Mouse (Mus musculus) G1E (cell line): ENCODE measurements at regions not wholly inside any gene's neighbourhood (a gene's known extent, or its start where the extent isn't known, plus 50 kb on each side); places are given as distances from the start of the nearest gene placed in this dataset.

Experiments
- ATAC-seq: 2 replicates; pipeline ENCODE4 v1.8.0; 2016; ENCODE audit warnings: mild to moderate bottlenecking; ENCODE audit not compliant: insufficient number of reproducible peaks, poor library complexity, low FRiP score, severe bottlenecking; ENCODE audit errors: extremely low read depth
- DNase-seq: peaks from one replicate; pipeline ENCODE4 v3.0.0; 2012; ENCODE audit warnings: low spot score
- H3K27me3 ChIP-seq: 2 replicates; pipeline ENCODE4 v1.6.1; 2012; ENCODE audit warnings: mild to moderate bottlenecking, low read length, inconsistent platforms; ENCODE audit not compliant: insufficient read depth
- H3K36me3 ChIP-seq: replicated peaks from 2 replicates; pipeline ENCODE3; 2012; ENCODE audit warnings: mild to moderate bottlenecking, inconsistent platforms
- H3K4me1 ChIP-seq: 2 replicates; pipeline ENCODE4 v1.6.1; 2012; ENCODE audit warnings: low read depth, low read length, inconsistent platforms, mixed read lengths; ENCODE audit not compliant: insufficient read depth
- H3K4me3 ChIP-seq: 2 replicates; pipeline ENCODE4 v1.5.1; 2012; ENCODE audit warnings: low read depth, mild to moderate bottlenecking, inconsistent platforms, low read length, moderate library complexity, mixed read lengths
- H3K9me3 ChIP-seq: replicated peaks from 2 replicates; pipeline ENCODE4 v1.6.1; 2012; ENCODE audit warnings: inconsistent platforms
- CTCF ChIP-seq: IDR thresholded peaks from 2 replicates; pipeline ENCODE4 v1.5.1; 2012; ENCODE audit warnings: low read depth, low read length, inconsistent platforms, mixed read lengths
- GATA1 ChIP-seq: IDR thresholded peaks from 2 replicates; pipeline ENCODE4 v1.6.1; 2012; ENCODE audit warnings: borderline replicate concordance, low read length, inconsistent platforms, mixed read lengths
- GATA2 ChIP-seq: IDR thresholded peaks from 2 replicates; pipeline ENCODE4 v1.6.1; 2012; ENCODE audit warnings: low read depth, low read length, inconsistent platforms, borderline replicate concordance
- POLR2AphosphoS5 ChIP-seq: IDR thresholded peaks from 2 replicates; pipeline ENCODE4 v1.6.1; 2012; ENCODE audit warnings: low read depth, low read length, inconsistent platforms; ENCODE audit not compliant: insufficient replicate concordance
- TAL1 ChIP-seq: conservative IDR thresholded peaks from 2 replicates; pipeline ENCODE4 v1.6.1; 2012; ENCODE audit warnings: low read depth, low read length, inconsistent platforms, mixed read lengths

- Histone ChIP-seq H3K9me3 (peaks cover 32% of the 10 kb centered on the region), H3K4me1 (no peaks in the 10 kb centered on the region), H3K4me3 (no peak overlapping the region), H3K27me3 (no peaks in the 10 kb centered on the region), H3K36me3 (no peaks in the 10 kb centered on the region)
- TF ChIP-seq TAL1, result no peak
- no peak for TF ChIP-seq CTCF
- no peak for TF ChIP-seq GATA1
- no peak for TF ChIP-seq POLR2AphosphoS5
- no peak for TF ChIP-seq GATA2
- DNase-seq (no peak), ATAC-seq (no peak)
These were observed 197.4 kb upstream of the Tmem72 start for GRCm38 (mm10) chr6:116914073-116914472.

- ATAC-seq (no peak), DNase-seq (no peak)
- TF ChIP-seq GATA2 (no peak), TAL1 (no peak), GATA1 (no peak), CTCF (no peak), POLR2AphosphoS5 (no peak)
- Histone ChIP-seq H3K9me3 (peaks cover 25% of the 10 kb centered on the region), H3K36me3 (no peaks in the 10 kb centered on the region), H3K4me3 (no peak overlapping the region), H3K4me1 (no peaks in the 10 kb centered on the region), H3K27me3 (no peaks in the 10 kb centered on the region)
These were observed 218.3 kb upstream of the Tmem72 start for GRCm38 (mm10) chr6:116935024-116935423.

- H3K27me3 ChIP-seq, result no peaks in the 10 kb centered on the region
- no peak overlapping the region for H3K4me3 ChIP-seq
- peaks cover 49% of the 10 kb centered on the region for H3K9me3 ChIP-seq
- TF ChIP-seq CTCF, result no peak
- no peak for TF ChIP-seq GATA1
- no peak for TF ChIP-seq POLR2AphosphoS5
- no peak for TF ChIP-seq TAL1
- no peak for TF ChIP-seq GATA2
- H3K4me1 ChIP-seq, result no peaks in the 10 kb centered on the region
- no peaks in the 10 kb centered on the region for H3K36me3 ChIP-seq
- no peak for DNase-seq
- no peak for ATAC-seq
These were observed 224.9 kb upstream of the Tmem72 start for GRCm38 (mm10) chr6:116941576-116941975.

DNA sequence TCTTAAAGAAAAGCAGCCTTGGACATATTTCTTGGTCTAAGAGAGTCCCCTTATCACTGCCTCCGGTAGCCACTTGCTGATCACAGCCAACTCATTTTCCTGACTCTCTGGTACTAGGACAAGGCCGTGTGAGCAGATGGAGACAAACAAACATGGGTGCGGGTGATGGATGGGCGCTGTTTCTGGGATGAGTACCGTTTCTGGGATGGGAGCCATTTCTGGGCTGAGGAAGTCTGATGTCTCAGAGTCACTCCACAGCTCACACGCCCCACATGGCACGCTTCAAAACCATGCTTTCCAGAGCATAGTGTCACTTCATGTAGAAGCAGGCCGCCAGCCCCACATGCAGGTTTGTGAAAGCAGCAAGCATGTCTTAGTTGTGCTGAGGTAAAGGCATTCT is 225.6 kb upstream of the Cxcl12 start:
- ATAC-seq, result no peak
- DNase-seq, result no peak
- Histone ChIP-seq H3K4me3 (no peak overlapping the region), H3K27me3 (no peaks in the 10 kb centered on the region), H3K4me1 (no peaks in the 10 kb centered on the region), H3K9me3 (peaks cover 59% of the 10 kb centered on the region), H3K36me3 (no peaks in the 10 kb centered on the region)
- TF ChIP-seq CTCF (no peak), TAL1 (no peak), POLR2AphosphoS5 (no peak), GATA1 (no peak), GATA2 (no peak)

GRCm38 (mm10) chr6:116946083-116946732 is 222.1 kb upstream of the Cxcl12 start:
- Histone ChIP-seq H3K9me3 (peaks cover 71% of the 10 kb centered on the region), H3K4me1 (no peaks in the 10 kb centered on the region), H3K36me3 (no peaks in the 10 kb centered on the region), H3K4me3 (no peak overlapping the region), H3K27me3 (no peaks in the 10 kb centered on the region)
- ATAC-seq (no peak), DNase-seq (no peak)
- TF ChIP-seq POLR2AphosphoS5, result no peak
- TF ChIP-seq GATA2, result no peak
- TF ChIP-seq TAL1, result no peak
- no peak for TF ChIP-seq CTCF
- no peak for TF ChIP-seq GATA1

GRCm38 (mm10) chr6:116959611-116960010 is 208.7 kb upstream of the Cxcl12 start:
- Histone ChIP-seq H3K9me3 (peaks cover 44% of the 10 kb centered on the region), H3K4me1 (no peaks in the 10 kb centered on the region), H3K36me3 (no peaks in the 10 kb centered on the region), H3K4me3 (no peak overlapping the region), H3K27me3 (no peaks in the 10 kb centered on the region)
- TF ChIP-seq POLR2AphosphoS5, result no peak
- no peak for TF ChIP-seq TAL1
- no peak for TF ChIP-seq GATA1
- no peak for TF ChIP-seq GATA2
- TF ChIP-seq CTCF, result no peak
- DNase-seq (no peak), ATAC-seq (no peak)
